Mouse (Mus musculus): ENCODE measurements around the gene Rab31.

Rab31 gene

DNA sequence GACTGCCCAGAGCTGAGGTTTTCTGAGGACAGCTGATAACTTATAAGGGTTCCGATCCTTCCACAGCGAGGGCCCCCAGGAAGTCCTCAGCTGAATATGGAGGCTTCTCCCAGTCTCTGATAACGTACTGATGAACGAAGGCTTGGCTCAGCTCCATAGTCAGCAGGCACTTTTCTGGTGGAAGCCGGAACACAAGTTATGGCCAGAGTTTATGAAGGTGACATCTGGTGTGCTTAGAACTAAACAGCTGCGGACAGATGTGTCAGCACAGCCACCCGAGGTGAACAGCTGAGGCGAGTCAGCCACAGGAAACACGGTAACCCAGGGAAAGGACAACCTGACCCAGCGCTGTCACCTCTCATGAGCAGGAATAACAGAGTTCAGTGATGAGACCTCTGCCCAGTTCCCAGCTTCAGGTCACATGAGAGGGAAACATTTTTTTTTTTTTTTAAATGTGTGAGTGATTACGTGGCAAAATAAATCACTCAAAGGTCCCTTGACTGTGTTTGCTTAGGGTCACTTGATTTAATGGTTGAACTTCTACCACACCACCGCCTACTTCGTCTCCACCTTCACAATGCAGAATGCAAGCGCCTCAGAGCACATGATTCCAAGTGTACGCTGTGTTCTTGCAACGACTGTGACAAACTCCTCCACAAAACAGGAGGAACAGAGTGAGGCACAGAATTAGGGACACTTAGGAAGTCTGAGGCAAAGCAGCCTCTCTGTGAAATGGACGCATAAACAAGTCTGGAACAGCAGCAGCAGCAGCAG is 106.0 kb downstream of the Rab31 start:
- DNase-seq (ENCODE audit: low spot score in 2 of 2), result no peak

DNA sequence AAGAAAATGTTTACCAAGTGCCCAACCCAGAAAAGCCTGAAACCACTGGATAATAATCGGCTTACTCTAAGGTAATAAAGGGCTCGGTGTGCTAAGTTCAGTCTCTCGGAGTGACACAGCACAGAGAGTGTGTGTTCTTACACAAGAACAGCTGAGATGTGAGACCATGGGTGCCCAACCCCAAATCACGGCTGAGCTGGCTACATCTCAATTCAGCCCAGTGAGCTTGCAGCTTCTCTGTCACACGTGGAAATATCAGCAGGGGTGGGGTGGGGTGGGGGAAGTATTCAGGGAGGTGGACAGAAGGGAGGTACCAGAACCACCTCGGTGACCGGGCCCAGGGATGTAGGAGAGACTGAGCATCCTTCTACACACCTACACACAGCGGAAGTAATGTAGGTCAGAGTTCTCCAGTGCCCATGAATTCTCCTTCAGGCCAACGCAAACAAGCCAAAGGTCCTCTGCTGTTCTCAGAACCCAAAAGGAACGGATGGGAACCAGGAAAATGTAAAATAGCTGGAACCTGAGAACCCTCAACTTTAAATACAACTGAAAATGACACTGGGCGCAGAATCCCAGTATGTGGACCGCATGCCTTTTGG is 106.7 kb downstream of the Rab31 start:
- DNase-seq (ENCODE audit: low spot score in 2 of 2), result no peak

DNA sequence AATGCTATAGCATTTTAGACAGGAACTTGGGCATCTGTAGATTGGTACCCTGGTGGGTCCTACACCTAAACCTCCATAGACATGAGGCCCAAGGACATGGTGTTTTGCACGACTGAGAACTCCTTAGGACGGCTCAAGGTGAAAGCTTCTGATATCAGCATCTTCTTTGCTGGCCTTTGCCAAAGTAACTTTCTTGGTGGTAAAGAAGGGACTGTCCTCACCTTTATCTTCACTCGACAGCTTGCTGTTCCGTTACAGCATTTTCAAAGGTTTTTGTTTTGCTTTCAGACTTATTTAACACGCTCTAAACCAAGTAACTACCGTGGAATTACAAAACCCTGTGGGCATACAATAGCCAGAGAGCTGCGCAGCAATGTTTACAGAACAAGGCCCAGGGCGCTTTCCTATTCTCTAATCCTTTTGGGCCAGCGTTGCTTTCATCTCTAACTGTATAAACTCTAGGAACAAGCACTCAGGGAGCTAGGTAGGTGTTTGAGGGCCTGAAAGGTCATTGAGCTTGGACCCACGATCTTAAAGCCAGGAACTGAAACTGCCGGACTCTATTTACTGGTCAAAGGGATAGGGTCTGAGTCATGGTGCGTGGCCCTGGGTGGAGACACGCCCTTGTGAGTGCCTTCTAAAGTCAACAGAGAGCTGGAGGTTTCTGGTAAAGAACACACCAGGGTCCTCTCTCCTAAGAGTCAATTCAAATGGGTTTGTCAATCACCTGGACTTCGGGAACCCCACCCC is 109.0 kb downstream of the Rab31 start:
- no peak for DNase-seq (ENCODE audit: low spot score in 2 of 2)

DNA sequence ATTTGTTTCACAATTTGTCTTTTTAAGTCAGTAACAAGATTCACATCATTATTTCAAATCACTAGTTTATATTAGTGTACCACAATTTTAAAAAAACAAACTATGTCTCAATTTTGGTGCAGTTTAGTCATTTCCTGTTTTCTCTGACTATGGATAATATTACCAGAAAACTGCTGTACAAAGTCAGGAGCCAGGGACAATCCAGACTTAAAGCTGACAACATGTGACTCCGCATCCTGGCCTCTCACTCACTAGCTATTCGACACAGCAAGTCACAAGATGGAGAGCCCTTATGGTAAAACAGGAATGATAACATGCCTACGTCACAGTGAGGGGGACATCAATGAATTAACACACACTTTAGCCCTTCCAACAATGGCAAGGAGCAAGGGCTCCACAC is 109.9 kb downstream of the Rab31 start:
- no peak for DNase-seq (ENCODE audit: low spot score in 2 of 2)

DNA sequence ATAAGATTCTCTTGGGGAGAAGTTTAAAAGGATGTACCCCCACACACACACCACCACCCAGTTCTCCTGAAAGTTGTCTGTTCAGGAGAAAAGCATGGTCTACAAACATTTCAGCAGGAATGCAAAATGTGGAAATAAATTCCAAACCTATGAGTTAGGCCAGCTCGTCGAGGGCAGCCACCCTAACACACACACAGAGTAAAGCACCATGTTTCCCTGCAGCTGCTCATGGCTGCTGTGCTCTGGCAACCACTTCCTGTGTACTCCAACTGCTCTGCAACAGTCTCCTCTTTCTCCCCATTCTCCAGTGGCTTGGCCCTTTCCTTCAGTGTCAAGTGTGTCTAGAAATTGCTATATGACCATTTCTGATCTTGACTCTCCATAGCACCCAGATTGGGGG is 114.1 kb downstream of the Rab31 start:
- peak in 1 of 2 experiments; percentile 25 for DNase-seq (ENCODE audit: low spot score in 2 of 2)

DNA sequence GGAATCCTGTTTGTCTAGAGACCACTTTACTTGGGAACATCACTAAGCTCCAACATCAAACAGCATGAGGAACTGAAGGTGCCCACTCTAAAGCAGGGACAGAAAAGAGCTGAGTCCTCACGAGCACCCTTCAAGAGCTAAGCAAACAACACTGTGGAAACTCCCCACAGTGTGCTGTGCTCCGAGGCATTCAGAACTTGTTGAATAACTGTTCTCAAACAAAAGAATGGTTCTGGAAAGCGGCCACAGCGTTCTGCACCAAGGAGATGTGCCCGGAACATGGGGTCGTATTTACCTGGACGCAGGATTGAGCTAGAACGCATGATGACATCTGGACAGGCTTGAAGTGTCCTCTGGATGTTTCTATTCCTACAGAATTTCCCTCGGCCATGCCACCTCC is 114.6 kb downstream of the Rab31 start:
- no peak for DNase-seq (ENCODE audit: low spot score in 2 of 2)

- no peak for DNase-seq (ENCODE audit: low spot score in 2 of 2)
These were observed 115.8 kb downstream of the Rab31 start for GRCm38 (mm10) chr17:65656731-65657130.

GRCm38 (mm10) chr17:65656076-65656475 is 116.5 kb downstream of the Rab31 start:
- no peak for DNase-seq (ENCODE audit: low spot score in 2 of 2)

DNA sequence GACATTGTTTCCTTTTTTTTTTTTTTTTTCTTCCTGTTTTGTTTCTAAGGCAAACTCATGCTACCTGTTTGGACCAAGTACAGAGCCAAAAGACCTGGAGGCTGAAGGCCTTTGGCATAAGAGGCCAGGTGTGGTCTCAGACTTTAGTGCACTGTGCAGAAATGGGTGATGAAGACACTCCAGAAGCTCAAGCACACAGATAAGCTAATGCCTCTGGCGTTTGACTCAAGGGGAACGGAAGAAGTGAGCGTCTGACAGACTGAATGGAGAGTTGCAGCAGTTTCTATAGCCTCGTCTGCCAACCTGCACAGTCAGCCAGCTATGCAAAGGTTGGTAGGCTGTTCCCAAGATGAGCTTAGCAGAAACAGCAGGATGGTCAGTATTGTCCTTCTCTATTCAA is 116.9 kb downstream of the Rab31 start:
- DNase-seq (ENCODE audit: low spot score in 2 of 2), result no peak

GRCm38 (mm10) chr17:65650598-65650997 is 122.0 kb downstream of the Rab31 start:
- DNase-seq (ENCODE audit: low spot score in 2 of 2), result no peak

- DNase-seq (ENCODE audit: low spot score in 2 of 2), result no peak
These were observed 123.4 kb downstream of the Rab31 start for GRCm38 (mm10) chr17:65649175-65649493.

DNA sequence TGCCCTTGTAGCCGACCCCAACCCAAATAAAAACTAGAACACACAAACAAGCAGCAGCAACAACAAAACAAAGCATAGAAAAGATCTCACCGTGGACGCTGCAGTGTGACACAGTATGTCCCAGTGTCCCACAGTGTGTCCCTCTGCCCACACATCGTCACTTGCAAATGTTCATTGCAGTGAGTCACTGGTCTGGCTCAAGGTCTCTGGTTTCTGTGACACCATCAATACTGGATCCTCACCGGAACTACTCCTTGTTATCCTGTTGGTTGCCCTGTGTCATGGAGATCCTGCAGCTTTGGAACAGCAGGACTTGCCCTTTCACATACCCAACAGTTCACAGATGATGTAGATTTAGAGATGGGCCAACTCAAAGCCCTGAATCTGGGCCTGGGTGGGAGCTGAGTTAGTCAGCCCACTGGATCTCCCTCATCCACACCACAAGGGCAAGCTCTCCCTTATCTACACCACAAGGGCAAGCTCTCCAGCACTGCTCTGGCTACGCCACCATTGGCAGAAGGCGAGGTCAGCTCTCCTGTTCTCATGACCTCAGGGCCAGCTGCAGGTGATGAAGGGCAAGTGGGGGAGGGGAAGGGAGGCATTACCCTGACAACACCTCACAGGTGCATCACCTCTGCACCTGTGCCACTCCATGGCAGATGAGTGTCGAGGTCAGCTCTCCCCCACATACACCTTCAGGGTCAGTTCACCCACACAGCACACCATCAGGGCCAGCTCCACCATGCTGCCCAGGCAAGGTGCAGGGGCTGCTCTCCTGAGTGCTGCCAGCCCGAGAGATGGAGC is 124.0 kb downstream of the Rab31 start:
- DNase-seq (ENCODE audit: low spot score in 2 of 2), result no peak

DNA sequence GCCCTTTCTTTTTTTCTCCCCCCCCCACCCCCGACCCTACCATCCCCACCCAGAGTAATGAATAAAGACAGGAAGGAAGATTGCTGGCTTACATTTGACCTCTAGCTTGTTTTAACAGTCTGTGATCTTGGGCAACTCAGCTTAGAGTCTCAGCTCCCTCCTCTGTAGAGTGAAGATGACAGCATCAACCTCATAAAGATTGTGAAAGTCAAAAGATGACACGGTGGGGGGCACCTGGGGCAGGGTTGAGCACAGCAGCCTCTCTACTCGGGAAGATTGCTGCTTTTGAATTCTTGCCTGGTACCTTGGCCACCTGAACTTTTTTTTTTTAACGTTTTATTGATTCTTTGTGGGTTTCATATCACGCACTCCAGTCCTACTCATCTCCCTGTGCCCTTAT is 124.6 kb downstream of the Rab31 start:
- no peak for DNase-seq (ENCODE audit: low spot score in 2 of 2)

DNA sequence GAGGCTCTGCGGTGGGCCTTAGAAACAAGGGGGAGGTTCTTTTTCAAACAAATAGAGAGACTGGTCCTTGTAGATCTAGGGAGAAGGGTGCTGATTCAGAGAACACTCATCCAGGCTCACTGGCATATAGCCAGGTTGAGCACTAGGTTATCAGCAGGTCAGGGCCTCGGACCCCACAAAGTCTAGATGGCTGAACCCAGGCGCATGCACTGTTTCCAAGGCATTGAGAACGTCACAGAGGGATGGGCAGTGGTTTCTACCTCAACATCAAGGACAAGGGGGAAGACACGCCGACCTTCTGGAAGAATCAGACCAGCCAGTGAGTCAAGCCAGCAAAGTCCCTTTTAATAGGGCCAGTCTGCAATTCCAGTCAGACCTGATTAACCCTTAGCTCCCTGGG is 125.3 kb downstream of the Rab31 start:
- DNase-seq (ENCODE audit: low spot score in 2 of 2), result no peak

- DNase-seq (ENCODE audit: low spot score in 2 of 2), result no peak
These were observed 129.0 kb downstream of the Rab31 start for GRCm38 (mm10) chr17:65643579-65643978.

DNA sequence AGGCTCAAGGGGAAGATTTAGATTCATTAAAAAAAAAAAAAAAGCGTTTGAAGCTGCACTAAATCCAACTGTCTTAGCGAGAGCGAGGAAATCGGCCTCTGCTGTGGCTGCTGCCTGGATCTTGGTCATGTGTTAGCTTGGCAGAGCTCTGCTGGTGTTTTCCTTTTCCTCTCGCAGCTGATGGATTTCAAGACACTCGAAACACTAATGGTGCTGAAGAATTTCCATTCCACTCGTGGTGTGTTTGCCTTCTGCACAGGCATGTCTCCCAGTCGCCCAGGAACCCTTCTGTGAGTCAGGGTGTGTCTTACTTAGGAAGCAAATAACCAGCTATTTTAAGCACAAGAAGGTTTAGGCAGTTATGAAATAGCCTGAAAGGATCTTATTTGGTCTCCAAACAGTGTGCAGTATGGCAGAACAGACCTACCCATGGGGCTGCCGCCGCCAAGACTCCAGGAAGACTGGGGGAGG is 129.5 kb downstream of the Rab31 start:
- no peak for DNase-seq (ENCODE audit: low spot score in 2 of 2)

- DNase-seq (ENCODE audit: low spot score in 2 of 2), result no peak
These were observed 130.0 kb downstream of the Rab31 start for GRCm38 (mm10) chr17:65642578-65642991.

- DNase-seq (ENCODE audit: low spot score in 2 of 2), result no peak
These were observed 130.8 kb downstream of the Rab31 start, which contains the start of gene Txndc2 for GRCm38 (mm10) chr17:65641734-65642218. TSS of gene Txndc2 (minus strand) at chr17:65642168.

- DNase-seq (ENCODE audit: low spot score in 2 of 2), result no peak
These were observed 133.4 kb downstream of the Rab31 start for GRCm38 (mm10) chr17:65639144-65639543.

GRCm38 (mm10) chr17:65635715-65636360 is 136.7 kb downstream of the Rab31 start:
- no peak for DNase-seq (ENCODE audit: low spot score in 2 of 2)

DNA sequence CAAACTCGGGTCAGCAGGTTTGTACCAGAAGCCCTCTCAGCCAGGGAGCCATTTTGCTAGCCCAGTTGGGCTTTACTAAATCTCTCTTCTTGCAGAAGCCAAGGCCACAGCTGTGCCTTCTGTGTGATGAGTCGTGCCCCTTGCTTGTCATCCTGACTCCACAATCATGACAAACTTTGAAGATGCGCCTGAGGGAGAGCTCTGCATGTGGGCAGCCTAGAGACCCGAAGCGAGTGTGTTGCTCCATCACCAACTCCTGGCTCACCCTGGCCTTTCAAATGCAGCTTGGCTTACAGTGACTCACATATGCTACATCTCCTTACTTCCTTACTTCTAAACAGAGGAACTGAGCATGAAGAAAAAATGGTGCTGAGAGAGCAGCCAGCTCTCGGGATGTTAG is 142.6 kb downstream of the Rab31 start:
- no peak for DNase-seq (ENCODE audit: low spot score in 2 of 2)

Measured in thymus, postnatal 10 days (tissue).